ENCODE assay signal across 14 mouse cellular contexts in genomic region chr19:11335932-11336331, GRCm38 (mm10). TPM values are rescaled to one million over a fixed set of nuclear protein-coding genes. Genes with fewer than 3 reads are reported as not detected.
A peak's percentile ranks its signal among the peaks of the same experiment; 100 is the strongest.
DNase-seq lines count a peak whose midpoint lies in the region; ATAC-seq and TF ChIP-seq lines count a peak whose summit lies in the region.
"Had no signal": no experiment of that assay in that cellular context is flagged by ENCODE, and none has a peak within 500 bp of the region (broad histone marks: within the 10 kb centered on the region; RNA-seq: fewer than 3 reads in every experiment).

Gene Ms4a7, minus strand, starts transcription at chr19:11336146.

- no peak for TF ChIP-seq POLR2A in bone marrow macrophage, adult 2 months (IDR thresholded peaks at IDR 0.05; ENCODE audit: borderline replicate concordance, low read depth, low read length)

- 90% methylated on average over 6 of the region's 6 CpGs for WGBS in midbrain, embryonic 11.5 days

- H3K36me3 ChIP-seq in midbrain, embryonic 11.5 days (ENCODE audit: control insufficient read depth, insufficient read depth, low read length), result no peaks in the 10 kb centered on the region
- H3K36me3 ChIP-seq: embryonic facial prominence, embryonic 12.5 days; hindbrain, embryonic 10.5 days had no signal

- DNase-seq in lung, postnatal 25 days (ENCODE audit: low spot score), result peak; percentile 12
- DNase-seq in lung, postnatal 10 days, result no peak
- peak; percentile 13 for DNase-seq in naive thymus-derived CD4-positive, alpha-beta T cell, adult 2 months (ENCODE audit: low read depth)
- no peak for DNase-seq in layer of hippocampus, adult 9-11 months
- DNase-seq in midbrain, embryonic 11.5 days (ENCODE audit: low spot score, missing footprints), result no peak
- DNase-seq: adrenal gland, postnatal 36 days; cerebellum, postnatal 14 days; lung, postnatal 4 days; retina, postnatal 1 day had no signal

- ATAC-seq in common myeloid progenitor, adult 5-6 weeks (replicated peaks; ENCODE audit: low read depth, poor library complexity, severe bottlenecking), result peak; percentile 98
- ATAC-seq in midbrain, embryonic 11.5 days (ENCODE audit: low FRiP score), result no peak
- ATAC-seq: activated CD4-positive, CD25-positive, alpha-beta regulatory T cell, adult 4 months had no signal

- H3K27me3 ChIP-seq in midbrain, embryonic 11.5 days (ENCODE audit: control insufficient read depth, insufficient read depth, low read length), result no peaks in the 10 kb centered on the region
- H3K27me3 ChIP-seq: embryonic facial prominence, embryonic 12.5 days had no signal

- TF ChIP-seq CTCF in bone marrow macrophage, adult 2 months (IDR thresholded peaks at IDR 0.05; ENCODE audit: low read depth, low read length), result no peak

- peak within 1 kb of the TSS; percentile 93 for H3K27ac ChIP-seq in bone marrow macrophage, adult 2 months (ENCODE audit: insufficient read depth, low read depth, low read length)
- no peak within 1 kb of the TSS for H3K27ac ChIP-seq in midbrain, embryonic 11.5 days (ENCODE audit: low read depth, low read length)
- H3K27ac ChIP-seq: embryonic facial prominence, embryonic 12.5 days; hindbrain, embryonic 10.5 days had no signal

- H3K9ac ChIP-seq in midbrain, embryonic 11.5 days (ENCODE audit: low read length), result no peak within 1 kb of the TSS
- H3K9ac ChIP-seq: embryonic facial prominence, embryonic 12.5 days had no signal

- H3K9me3 ChIP-seq in midbrain, embryonic 11.5 days (ENCODE audit: control insufficient read depth, low read length), result no peaks in the 10 kb centered on the region
- H3K9me3 ChIP-seq: embryonic facial prominence, embryonic 12.5 days; hindbrain, embryonic 10.5 days had no signal

- H3K4me2 ChIP-seq in midbrain, embryonic 11.5 days, result no peak within 1 kb of the TSS
- H3K4me2 ChIP-seq: embryonic facial prominence, embryonic 12.5 days had no signal

- H3K4me1 ChIP-seq in bone marrow macrophage, adult 2 months (ENCODE audit: control insufficient read depth, insufficient read depth, low read length), result peaks cover 23% of the 10 kb centered on the region
- no peaks in the 10 kb centered on the region for H3K4me1 ChIP-seq in midbrain, embryonic 11.5 days (ENCODE audit: control insufficient read depth, insufficient read depth, low read length)
- H3K4me1 ChIP-seq: embryonic facial prominence, embryonic 12.5 days; hindbrain, embryonic 10.5 days had no signal

- peak within 1 kb of the TSS; percentile 46 for H3K4me3 ChIP-seq in bone marrow macrophage, adult 2 months (ENCODE audit: insufficient read depth, low read length)
- no peak within 1 kb of the TSS for H3K4me3 ChIP-seq in midbrain, embryonic 11.5 days (ENCODE audit: low read depth, low read length)
- H3K4me3 ChIP-seq: embryonic facial prominence, embryonic 12.5 days; hindbrain, embryonic 10.5 days had no signal

RNA-seq across cellular contexts. Expression of gene Ms4a7, which starts in this region (rescaled TPM):
- 2,313 and 2,384 TPM in 2 replicates for polyA plus RNA-seq in bone marrow macrophage, adult 2 months (2012; ENCODE audit: insufficient read depth, insufficient read length, missing spikeins)
- 0.09 TPM in 1 of 2 replicates, not detected in the other for total RNA-seq in common myeloid progenitor, adult 5-6 weeks (2017)
- 1.1 and 1.2 TPM in 2 replicates for polyA plus RNA-seq in midbrain, embryonic 11.5 days (2014; fragmentation: Nextera tagmentation; extraction: Ambion mirVana)
- polyA plus RNA-seq: activated CD4-positive, CD25-positive, alpha-beta regulatory T cell, adult 4 months had no signal

Comparison
In these comparisons a context has a peak if more than half of its experiments do, and no peak if none do; other contexts are left out.
1. RNA of gene Ms4a7 (polyA plus RNA-seq): 2,313 to 2,384 TPM in bone marrow macrophage, adult 2 months; 1.1 to 1.2 TPM in midbrain, embryonic 11.5 days; every median in the first group is over 1,000 times any median in the second.
2. DNase-seq: peak in lung, postnatal 25 days (single experiment) and naive thymus-derived CD4-positive, alpha-beta T cell, adult 2 months (single experiment); none in lung, postnatal 10 days (single experiment), layer of hippocampus, adult 9-11 months (single experiment) and midbrain, embryonic 11.5 days (single experiment).
3. Peak in ATAC-seq in common myeloid progenitor, adult 5-6 weeks; RNA of the gene not detected or under 1 TPM.